23 mouse cellular contexts compared by ENCODE assay signal in genomic region chr16:37881168-37881567, GRCm38 (mm10). TPM values are rescaled to one million over a fixed set of nuclear protein-coding genes. Genes with fewer than 3 reads are reported as not detected.
DNase-seq lines count a peak whose midpoint lies in the region; ATAC-seq and TF ChIP-seq lines count a peak whose summit lies in the region.
"Had no signal": no experiment of that assay in that cellular context is flagged by ENCODE, and none has a peak within 500 bp of the region (broad histone marks: within the 10 kb centered on the region; RNA-seq: fewer than 3 reads in every experiment).

No protein-coding gene starts in this region.

- TF ChIP-seq EP300 in MEL (IDR thresholded peaks at IDR 0.05; ENCODE audit: low read depth in 1 of 2, low read length in 2 of 2), result no peak

- H3K4me3 ChIP-seq in MEL (ENCODE audit: control insufficient read depth in 1 of 2, insufficient read depth in 1 of 2, low read depth in 2 of 2, low read length in 2 of 2), result no peak overlapping the region
- H3K4me3 ChIP-seq in intestine, embryonic 15.5 days (replicated peaks), result no peak overlapping the region
- H3K4me3 ChIP-seq: embryonic facial prominence, embryonic 13.5 days; forebrain, embryonic 12.5 days; heart, embryonic 10.5 days had no signal

- TF ChIP-seq POLR2A in MEL (IDR thresholded peaks at IDR 0.05; ENCODE audit: control insufficient read depth in 1 of 2, insufficient read depth in 1 of 2, low read depth in 1 of 2, low read length in 2 of 2, poor library complexity in 1 of 2), result no peak

- TF ChIP-seq RAD21 in MEL (IDR thresholded peaks at IDR 0.05; ENCODE audit: low read depth, low read length), result no peak

- H3K27ac ChIP-seq in MEL (ENCODE audit: control insufficient read depth, low read depth, low read length), result no peak overlapping the region
- no peak overlapping the region for H3K27ac ChIP-seq in intestine, embryonic 15.5 days
- H3K27ac ChIP-seq: embryonic facial prominence, embryonic 13.5 days; forebrain, embryonic 12.5 days; heart, embryonic 10.5 days; hindbrain, embryonic 14.5 days had no signal

- peaks cover 10 to 25% of the 10 kb centered on the region in 2 experiments for H3K36me3 ChIP-seq in MEL (ENCODE audit: control insufficient read depth in 1 of 2, insufficient read depth in 2 of 2, low read length in 2 of 2)
- peaks cover 19% of the 10 kb centered on the region for H3K36me3 ChIP-seq in intestine, embryonic 15.5 days

- no peak overlapping the region for H3K9ac ChIP-seq in MEL (ENCODE audit: control insufficient read depth, low read depth, low read length, poor library complexity, severe bottlenecking)
- no peak overlapping the region for H3K9ac ChIP-seq in intestine, embryonic 15.5 days
- H3K9ac ChIP-seq: embryonic facial prominence, embryonic 13.5 days; forebrain, embryonic 12.5 days; hindbrain, embryonic 14.5 days had no signal

- WGBS in intestine, embryonic 15.5 days, result 71% methylated on average over 2 of the region's 2 CpGs

- no peaks in the 10 kb centered on the region for H3K27me3 ChIP-seq in MEL (ENCODE audit: control insufficient read depth in 1 of 2, insufficient read depth in 2 of 2, low read length in 2 of 2)
- H3K27me3 ChIP-seq in intestine, embryonic 15.5 days (replicated peaks), result no peaks in the 10 kb centered on the region
- H3K27me3 ChIP-seq: CH12.LX; embryonic facial prominence, embryonic 13.5 days; forebrain, embryonic 12.5 days had no signal

- peak; percentile 44 for DNase-seq in adrenal gland, postnatal 10 days
- no peak for DNase-seq in adrenal gland, adult 8-10 months
- peak; percentile 30 for DNase-seq in MEL (ENCODE audit: low read depth, low spot score)
- DNase-seq in adrenal gland, postnatal 14 days, result peak; percentile 66
- DNase-seq in cerebellum, adult 8-10 months, result no peak
- DNase-seq: cerebellum, adult 11-12 months; cerebellum, adult 9-11 months; cerebellum, postnatal 36 days; gastrocnemius, postnatal 36 days; heart, adult 18-20 months; heart, postnatal 10 days; kidney, adult 9 months had no signal

- ATAC-seq in megakaryocyte progenitor cell, adult 5-6 weeks (replicated peaks; ENCODE audit: poor library complexity), result peak; percentile 39; the same call in 1 of the 2 replicates
- no peak for ATAC-seq in intestine, embryonic 15.5 days
- ATAC-seq: forebrain, embryonic 16.5 days; intestine, embryonic 16.5 days had no signal

- H3K79me2 ChIP-seq in MEL (ENCODE audit: control insufficient read depth, insufficient read depth, low read length, poor library complexity), result peaks cover 7% of the 10 kb centered on the region; the same call in 1 of the 2 replicates

- peaks cover 0 to 7% of the 10 kb centered on the region in 2 experiments; a peak in 3 of 4 replicates for H3K4me1 ChIP-seq in MEL (ENCODE audit: control insufficient read depth in 1 of 2, insufficient read depth in 2 of 2, low read length in 2 of 2)
- no peaks in the 10 kb centered on the region for H3K4me1 ChIP-seq in intestine, embryonic 15.5 days (replicated peaks)
- H3K4me1 ChIP-seq: embryonic facial prominence, embryonic 13.5 days; heart, embryonic 10.5 days had no signal

- H3K9me3 ChIP-seq in MEL (replicated peaks; ENCODE audit: insufficient read depth, low read length), result no peaks in the 10 kb centered on the region
- no peaks in the 10 kb centered on the region for H3K9me3 ChIP-seq in intestine, embryonic 15.5 days
- H3K9me3 ChIP-seq: embryonic facial prominence, embryonic 13.5 days; forebrain, embryonic 12.5 days; heart, embryonic 10.5 days had no signal

- H3K4me2 ChIP-seq in intestine, embryonic 15.5 days (replicated peaks), result no peak overlapping the region
- H3K4me2 ChIP-seq: embryonic facial prominence, embryonic 13.5 days; forebrain, embryonic 12.5 days; hindbrain, embryonic 14.5 days had no signal

- TF ChIP-seq CTCF in MEL (IDR thresholded peaks at IDR 0.05 in 2 of 3, conservative IDR thresholded peaks at IDR 0.05 in 1 of 3; ENCODE audit: control insufficient read depth in 1 of 3, insufficient read depth in 1 of 3, low read depth in 2 of 3, low read length in 3 of 3, poor library complexity in 1 of 3, severe bottlenecking in 1 of 3), result no peak

TF ChIP-seq in MEL, 35 proteins besides CTCF, POLR2A, EP300 and RAD21:
- TF ChIP-seq HCFC1 (IDR thresholded peaks at IDR 0.05; ENCODE audit: low read depth, low read length), result no peak
- no peak for TF ChIP-seq TAL1 (IDR thresholded peaks at IDR 0.05; ENCODE audit: low read length)
- no peak for TF ChIP-seq MAFK (IDR thresholded peaks at IDR 0.05; ENCODE audit: borderline replicate concordance, low read depth, low read length)
- TF ChIP-seq NRF1 (IDR thresholded peaks at IDR 0.05; ENCODE audit: insufficient read depth, low read depth, low read length, poor library complexity, severe bottlenecking), result no peak
- no peak for TF ChIP-seq E2F4 (IDR thresholded peaks at IDR 0.05; ENCODE audit: borderline replicate concordance, low read depth, low read length)
- TF ChIP-seq MYB (IDR thresholded peaks at IDR 0.05; ENCODE audit: low read depth, low read length), result no peak
- TF ChIP-seq POLR2AphosphoS2 (IDR thresholded peaks at IDR 0.05; ENCODE audit: low read length), result no peak
- no peak for TF ChIP-seq MAZ (IDR thresholded peaks at IDR 0.05; ENCODE audit: low read depth, low read length)
- TF ChIP-seq MEF2A (IDR thresholded peaks at IDR 0.05; ENCODE audit: extremely low read depth, insufficient replicate concordance, low read depth, low read length, poor library complexity, severe bottlenecking), result no peak
- TF ChIP-seq ZMIZ1 (IDR thresholded peaks at IDR 0.05; ENCODE audit: low read depth, low read length), result no peak
- no peak for TF ChIP-seq MXI1 (IDR thresholded peaks at IDR 0.05; ENCODE audit: low read depth, low read length)
- TF ChIP-seq ZKSCAN1 (IDR thresholded peaks at IDR 0.05; ENCODE audit: low read depth, low read length), result no peak
- no peak for TF ChIP-seq KAT2A (conservative IDR thresholded peaks at IDR 0.05; ENCODE audit: low read depth, low read length)
- TF ChIP-seq SIN3A (IDR thresholded peaks at IDR 0.05; ENCODE audit: low read length), result no peak
- no peak for TF ChIP-seq ELF1 (IDR thresholded peaks at IDR 0.05; ENCODE audit: low read depth, low read length)
- TF ChIP-seq TCF12 (IDR thresholded peaks at IDR 0.05; ENCODE audit: low read depth, low read length), result no peak

RNA-seq across cellular contexts. Expression of gene Lrrc58, which starts 13.0 kb away (rescaled TPM):
- 100 to 1,000 TPM; 160 to 216 TPM for total RNA-seq in adrenal gland, postnatal 10 days (2021)
- 100 to 1,000 TPM; 130 to 206 (median 160) TPM for total RNA-seq in adrenal gland, adult 8-10 months (2022)
- 24.8 and 27.0 TPM in 2 replicates for total RNA-seq in MEL (2012; rRNA removed)
- 10 to 100 TPM; 11.0 to 29.6 TPM for polyA plus RNA-seq in MEL (2012; ENCODE audit: insufficient read depth in 1 of 2, insufficient read length in 2 of 2, low read depth in 1 of 2, low replicate concordance in 2 of 2, missing spikeins in 1 of 2)
- total RNA-seq in adrenal gland, postnatal 14 days (2021), result 253 and 277 TPM in 2 replicates
- 68.5 and 75.3 TPM in 2 replicates for total RNA-seq in megakaryocyte progenitor cell, adult 5-6 weeks (2015)
- 43.7 and 47.3 TPM in 2 replicates for total RNA-seq in megakaryocyte progenitor cell, adult 5-6 weeks (2017)
- polyA plus RNA-seq in intestine, embryonic 15.5 days (2015; fragmentation: Nextera tagmentation; extraction: Ambion mirVana), result 48.0 and 52.4 TPM in 2 replicates

RNA-seq across cellular contexts. Expression of gene Gm36028, which starts 20.2 kb away (rescaled TPM):
- total RNA-seq in adrenal gland, postnatal 10 days (2021), result under 1 TPM; 0.36 to 0.39 TPM
- under 1 TPM in 2 of 4 experiments, not detected in 2; 0.29 to 0.75 TPM for total RNA-seq in adrenal gland, adult 8-10 months (2022)
- not detected in 2 replicates for total RNA-seq in MEL (2012; rRNA removed)
- polyA plus RNA-seq in MEL (2012; ENCODE audit: insufficient read depth in 1 of 2, insufficient read length in 2 of 2, low read depth in 1 of 2, low replicate concordance in 2 of 2, missing spikeins in 1 of 2), result not detected
- 0.34 and 0.41 TPM in 2 replicates for total RNA-seq in adrenal gland, postnatal 14 days (2021)
- total RNA-seq in megakaryocyte progenitor cell, adult 5-6 weeks (2015), result not detected in 2 replicates
- 0.50 TPM in 1 of 2 replicates, not detected in the other for total RNA-seq in megakaryocyte progenitor cell, adult 5-6 weeks (2017)
- 0.80 and 1.8 TPM in 2 replicates for polyA plus RNA-seq in intestine, embryonic 15.5 days (2015; fragmentation: Nextera tagmentation; extraction: Ambion mirVana)
- total RNA-seq: CH12.LX; gastrocnemius, adult 8-10 months; gastrocnemius, postnatal 36 days; hematopoietic stem cell, adult 5-6 weeks had no signal
- polyA plus RNA-seq: hindbrain, embryonic 14.5 days had no signal

RNA-seq across cellular contexts. Expression of gene Gpr156, which starts 35.1 kb away (rescaled TPM):
- under 1 TPM; 0.24 to 0.48 TPM for total RNA-seq in adrenal gland, postnatal 10 days (2021)
- under 1 TPM; 0.09 to 0.65 (median 0.29) TPM for total RNA-seq in adrenal gland, adult 8-10 months (2022)
- total RNA-seq in MEL (2012; rRNA removed), result not detected in 2 replicates
- not detected for polyA plus RNA-seq in MEL (2012; ENCODE audit: insufficient read depth in 1 of 2, insufficient read length in 2 of 2, low read depth in 1 of 2, low replicate concordance in 2 of 2, missing spikeins in 1 of 2)
- total RNA-seq in adrenal gland, postnatal 14 days (2021), result 0.26 TPM in 2 replicates
- not detected in 2 replicates for total RNA-seq in megakaryocyte progenitor cell, adult 5-6 weeks (2015)
- not detected in 2 replicates for total RNA-seq in megakaryocyte progenitor cell, adult 5-6 weeks (2017)
- polyA plus RNA-seq in intestine, embryonic 15.5 days (2015; fragmentation: Nextera tagmentation; extraction: Ambion mirVana), result 0.11 and 0.23 TPM in 2 replicates
- total RNA-seq: gastrocnemius, adult 8-10 months; hematopoietic stem cell, adult 5-6 weeks had no signal

Comparison
In these comparisons a context has a peak if more than half of its experiments do, and no peak if none do; other contexts are left out.
1. DNase-seq: peak in adrenal gland, postnatal 10 days (single experiment), MEL (single experiment) and adrenal gland, postnatal 14 days (single experiment); none in adrenal gland, adult 8-10 months (single experiment) and cerebellum, adult 8-10 months (single experiment).